Mouse (Mus musculus) myocyte (in vitro differentiated cells): ENCODE measurements around the gene Coasy. TPM values are rescaled to one million over a fixed set of nuclear protein-coding genes. Genes with fewer than 3 reads are reported as not detected.

Experiments used
- H3K27me3 ChIP-seq: one replicate; pipeline ENCODE4 v1.6.1; 2011; ENCODE audit not compliant: control insufficient read depth, insufficient read depth, insufficient read length
- H3K36me3 ChIP-seq: one replicate; pipeline ENCODE4 v1.6.1; 2011; ENCODE audit not compliant: control insufficient read depth, insufficient read depth
- H3K4me2 ChIP-seq: one replicate; pipeline ENCODE4 v1.6.1; 2011; ENCODE audit warnings: low read depth, control low read depth
- H3K4me3 ChIP-seq: one replicate; pipeline ENCODE4 v1.5.1; 2011; ENCODE audit warnings: mild to moderate bottlenecking, control low read depth, moderate library complexity
- H3K79me2 ChIP-seq: one replicate; pipeline ENCODE4 v1.6.1; 2011; ENCODE audit not compliant: control insufficient read depth, insufficient read depth
- H3ac ChIP-seq: one replicate; pipeline ENCODE4 v1.6.1; 2011; ENCODE audit not compliant: control insufficient read depth, insufficient read length
- CEBPB ChIP-seq: IDR thresholded peaks from 2 replicates; pipeline ENCODE4 v1.6.1; 2011; ENCODE audit warnings: mild to moderate bottlenecking, moderate library complexity; ENCODE audit not compliant: poor library complexity, insufficient read depth, severe bottlenecking
- E2F4 ChIP-seq: IDR thresholded peaks from one replicate; pipeline ENCODE4 v1.6.1; 2011; ENCODE audit warnings: mild to moderate bottlenecking, control low read depth, moderate library complexity; ENCODE audit not compliant: insufficient read depth
- MAX ChIP-seq: IDR thresholded peaks from one replicate; pipeline ENCODE4 v1.6.1; 2011; ENCODE audit warnings: low read depth, mild to moderate bottlenecking, control low read depth
- MYOD1 ChIP-seq, 3 experiments: IDR thresholded peaks; one replicate each; pipeline ENCODE4 v1.6.1; 2011; ENCODE audit warnings: control low read depth in 2 of 3, low read depth in 2 of 3, mild to moderate bottlenecking in 2 of 3, moderate library complexity in 1 of 3; ENCODE audit not compliant: insufficient read length in 2 of 3, control insufficient read depth in 1 of 3
- MYOG ChIP-seq, 3 experiments: IDR thresholded peaks; one replicate each; pipeline ENCODE4 v1.6.1; 2011; ENCODE audit warnings: control low read depth in 2 of 3, low read depth in 2 of 3, mild to moderate bottlenecking in 2 of 3; ENCODE audit not compliant: insufficient read length in 2 of 3, control insufficient read depth in 1 of 3, insufficient read depth in 1 of 3
- POLR2A ChIP-seq: IDR thresholded peaks from one replicate; pipeline ENCODE4 v1.6.1; 2011; ENCODE audit warnings: low read depth, mild to moderate bottlenecking, control low read depth, moderate library complexity; ENCODE audit not compliant: insufficient read length
- POLR2AphosphoS2 ChIP-seq: IDR thresholded peaks from one replicate; pipeline ENCODE4 v1.6.1; 2011; ENCODE audit warnings: low read depth, control low read depth; ENCODE audit not compliant: insufficient read length
- REST ChIP-seq: IDR thresholded peaks from one replicate; pipeline ENCODE4 v1.6.1; 2011; ENCODE audit warnings: mild to moderate bottlenecking, control low read depth, moderate library complexity; ENCODE audit not compliant: insufficient read depth, insufficient read length
- SRF ChIP-seq: IDR thresholded peaks from one replicate; pipeline ENCODE4 v1.6.1; 2011; ENCODE audit warnings: low read depth; ENCODE audit not compliant: control insufficient read depth, insufficient read length
- TCF12 ChIP-seq: IDR thresholded peaks from one replicate; pipeline ENCODE4 v1.6.1; 2011; ENCODE audit warnings: mild to moderate bottlenecking, control low read depth; ENCODE audit not compliant: poor library complexity, insufficient read depth, severe bottlenecking
- TCF3 ChIP-seq: IDR thresholded peaks from one replicate; pipeline ENCODE4 v1.6.1; 2011; ENCODE audit warnings: low read depth, control low read depth; ENCODE audit not compliant: insufficient read length
- USF1 ChIP-seq: IDR thresholded peaks from one replicate; pipeline ENCODE4 v1.6.1; 2011; ENCODE audit warnings: low read depth, mild to moderate bottlenecking, control low read depth, moderate library complexity
- polyA plus RNA-seq: library from polyadenylated mRNA; unstranded; fragments of >200 nt; fragmentation: generic; extraction: Trizol; gene quantifications from one replicate; pipeline ENCODE4 v1.2.1, GENCODE M21; 2012; ENCODE audit warnings: missing spikeins

The Coasy gene
- polyA plus RNA-seq, 1 experiment: 39.7 TPM

GRCm38 (mm10) chr11:101069391-101070188, 12.8 kb upstream of the Coasy start, which contains the start of gene Naglu:
Gene Naglu (plus strand): TSS chr11:101070012.
- Histone ChIP-seq H3K4me2 (peak within 1 kb of the TSS; percentile 89), H3K36me3 (no peaks in the 10 kb centered on the region), H3K27me3 (no peaks in the 10 kb centered on the region), H3ac (peak within 1 kb of the TSS; percentile 14), H3K79me2 (no peaks in the 10 kb centered on the region), H3K4me3 (peak within 1 kb of the TSS; percentile 38)
- TF ChIP-seq E2F4: no peak
- TF ChIP-seq MYOD1 (IDR thresholded peaks at IDR 0.05; ENCODE audit: control insufficient read depth in 1 of 3, insufficient read length in 2 of 3, low read depth in 2 of 3): peak in 1 of 3 experiments; percentile 5
- peak; percentile 85 for TF ChIP-seq POLR2A
- TF ChIP-seq SRF: peak; percentile 9
- TF ChIP-seq MYOG (IDR thresholded peaks at IDR 0.05; ENCODE audit: control insufficient read depth in 1 of 3, insufficient read depth in 1 of 3, insufficient read length in 2 of 3, low read depth in 2 of 3): no peak
- TF ChIP-seq USF1: peak; percentile 98
- TF ChIP-seq CEBPB: no peak
- no peak for TF ChIP-seq REST
- TF ChIP-seq TCF12: no peak
- no peak for TF ChIP-seq TCF3
- no peak for TF ChIP-seq MAX
- peak; percentile 82 for TF ChIP-seq POLR2AphosphoS2

- H3ac ChIP-seq: peak overlapping the region; percentile 14
- TF ChIP-seq POLR2AphosphoS2 (no peak), MYOD1 (IDR thresholded peaks at IDR 0.05; ENCODE audit: control insufficient read depth in 1 of 3, insufficient read length in 2 of 3, low read depth in 2 of 3) (peak in 1 of 3 experiments; percentile 59), MAX (no peak), CEBPB (no peak), MYOG (IDR thresholded peaks at IDR 0.05; ENCODE audit: control insufficient read depth in 1 of 3, insufficient read depth in 1 of 3, insufficient read length in 2 of 3, low read depth in 2 of 3) (no peak), TCF3 (no peak)
- H3K79me2 ChIP-seq: no peaks in the 10 kb centered on the region
- H3K4me3 ChIP-seq: peak overlapping the region; percentile 38
- H3K36me3 ChIP-seq: no peaks in the 10 kb centered on the region
- H3K27me3 ChIP-seq: no peaks in the 10 kb centered on the region
- peak overlapping the region; percentile 88 for H3K4me2 ChIP-seq
Observed at GRCm38 (mm10) chr11:101070189-101070527, 12.2 kb upstream of the Coasy start.

- peak overlapping the region; percentile 14 for H3ac ChIP-seq
- TF ChIP-seq SRF (no peak), MYOG (IDR thresholded peaks at IDR 0.05; ENCODE audit: control insufficient read depth in 1 of 3, insufficient read depth in 1 of 3, insufficient read length in 2 of 3, low read depth in 2 of 3) (no peak), MYOD1 (IDR thresholded peaks at IDR 0.05; ENCODE audit: control insufficient read depth in 1 of 3, insufficient read length in 2 of 3, low read depth in 2 of 3) (no peak), MAX (no peak), POLR2AphosphoS2 (no peak), POLR2A (no peak), CEBPB (no peak), USF1 (no peak), TCF3 (no peak)
- no peaks in the 10 kb centered on the region for H3K79me2 ChIP-seq
- H3K4me2 ChIP-seq: peak overlapping the region; percentile 88
- H3K4me3 ChIP-seq: peak overlapping the region; percentile 38
- no peaks in the 10 kb centered on the region for H3K36me3 ChIP-seq
- H3K27me3 ChIP-seq: no peaks in the 10 kb centered on the region
Observed at GRCm38 (mm10) chr11:101070987-101071386, 11.4 kb upstream of the Coasy start.

- Histone ChIP-seq H3K79me2 (no peaks in the 10 kb centered on the region), H3K4me2 (no peak overlapping the region), H3K36me3 (no peaks in the 10 kb centered on the region), H3K27me3 (no peaks in the 10 kb centered on the region), H3K4me3 (no peak overlapping the region), H3ac (no peak overlapping the region)
- no peak for TF ChIP-seq REST
- TF ChIP-seq POLR2AphosphoS2: no peak
- no peak for TF ChIP-seq USF1
- no peak for TF ChIP-seq POLR2A
- no peak for TF ChIP-seq SRF
- TF ChIP-seq TCF12: no peak
- TF ChIP-seq MAX: no peak
- no peak for TF ChIP-seq MYOD1 (IDR thresholded peaks at IDR 0.05; ENCODE audit: control insufficient read depth in 1 of 3, insufficient read length in 2 of 3, low read depth in 2 of 3)
- TF ChIP-seq E2F4: no peak
- TF ChIP-seq TCF3: no peak
- TF ChIP-seq CEBPB: no peak
- no peak for TF ChIP-seq MYOG (IDR thresholded peaks at IDR 0.05; ENCODE audit: control insufficient read depth in 1 of 3, insufficient read depth in 1 of 3, insufficient read length in 2 of 3, low read depth in 2 of 3)
Observed at GRCm38 (mm10) chr11:101071810-101072428, 10.4 kb upstream of the Coasy start.
